Mouse (Mus musculus): ENCODE measurements around the gene 1700001P01Rik.
"Not testable (repeated sequence)": the region's sequence is repeated elsewhere in the genome, so short reads cannot be mapped to it uniquely, and the experiment has no call there.

The 1700001P01Rik gene

DNA sequence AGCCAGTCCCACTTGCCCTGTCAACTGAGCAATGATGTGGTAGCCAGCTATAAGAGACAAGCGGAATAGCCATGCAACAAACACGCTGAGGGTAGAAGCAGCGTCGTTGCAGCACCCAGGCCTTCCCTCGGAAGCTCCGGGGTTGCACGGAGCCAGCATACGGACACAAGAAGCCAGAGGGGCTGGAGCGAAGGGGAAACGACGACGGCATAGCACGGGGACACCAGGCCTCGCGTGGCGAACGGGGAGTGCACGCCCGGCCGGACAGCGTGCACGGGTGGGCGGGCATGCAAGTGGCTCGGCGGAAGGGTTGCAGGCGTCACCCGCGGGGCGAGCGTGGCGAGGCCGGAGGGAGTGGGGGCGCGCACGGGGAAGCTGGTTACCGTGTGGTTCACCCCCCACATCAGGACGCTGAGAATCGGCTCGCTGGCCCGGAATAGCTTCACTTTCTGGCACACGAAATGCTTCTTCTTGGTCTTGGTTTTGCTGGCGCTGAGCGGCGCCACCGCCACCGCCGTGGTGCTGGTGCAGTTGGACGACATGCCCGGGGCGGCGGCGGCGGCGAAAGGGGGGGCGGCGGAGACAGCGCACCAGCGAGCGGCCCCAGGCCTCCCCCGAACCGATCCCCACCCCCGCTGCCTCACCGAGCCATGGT lies 31.5 kb downstream of the 1700001P01Rik start, which contains the start of gene Pip4k2b:
Pip4k2b (minus strand) TSS at position 642 of the 655 bp plus-strand sequence.
- DNase-seq = peak; percentile 54

DNA sequence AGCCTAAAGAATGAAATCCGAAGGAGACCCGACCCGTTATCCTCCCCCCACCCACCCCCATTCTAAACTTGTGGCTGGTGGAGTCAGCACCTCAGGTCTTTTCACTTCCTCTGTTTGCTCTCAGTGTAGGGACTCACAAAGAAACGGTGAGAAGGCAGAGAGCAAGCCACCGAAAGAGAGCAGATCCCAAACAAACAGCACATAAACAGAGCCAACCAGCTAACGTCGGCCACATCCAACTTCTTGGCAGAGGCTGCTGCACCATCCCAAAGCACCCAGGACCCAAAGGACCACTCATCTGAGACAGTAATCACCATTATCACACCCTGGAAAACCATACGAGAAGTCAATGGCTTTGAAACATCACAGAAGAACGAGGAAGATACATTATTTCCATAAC lies 32.3 kb downstream of the 1700001P01Rik start:
- no peak for DNase-seq

- no peak for DNase-seq
Measured at GRCm38 (mm10) chr11:97742591-97742990, 33.1 kb downstream of the 1700001P01Rik start.

- no peak for DNase-seq
Measured at GRCm38 (mm10) chr11:97742157-97742556, 33.6 kb downstream of the 1700001P01Rik start.

- no peak for DNase-seq
Measured at GRCm38 (mm10) chr11:97740190-97740589, 35.5 kb downstream of the 1700001P01Rik start.

DNA sequence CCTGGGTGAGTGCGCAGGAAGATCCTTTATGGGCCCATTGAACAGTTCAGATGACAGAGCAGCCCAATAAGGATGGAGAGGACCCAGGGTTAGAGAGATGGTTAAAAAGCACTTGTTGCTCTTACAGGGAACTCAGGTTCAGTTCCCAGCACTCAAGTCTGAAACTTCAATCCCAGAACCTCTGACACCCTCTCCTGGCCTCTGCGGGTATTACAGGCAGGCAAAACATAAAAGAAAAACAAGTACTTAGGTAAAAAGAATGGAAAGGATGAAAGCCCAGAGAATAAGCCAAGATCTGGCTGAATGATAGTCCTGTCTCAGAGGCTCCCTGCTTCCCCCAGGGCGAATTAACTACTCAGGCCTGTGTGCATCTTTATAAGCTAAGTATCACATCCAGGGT lies 36.6 kb downstream of the 1700001P01Rik start:
- no peak for DNase-seq

GRCm38 (mm10) chr11:97738703-97739102 lies 37.0 kb downstream of the 1700001P01Rik start:
- no peak for DNase-seq

DNA sequence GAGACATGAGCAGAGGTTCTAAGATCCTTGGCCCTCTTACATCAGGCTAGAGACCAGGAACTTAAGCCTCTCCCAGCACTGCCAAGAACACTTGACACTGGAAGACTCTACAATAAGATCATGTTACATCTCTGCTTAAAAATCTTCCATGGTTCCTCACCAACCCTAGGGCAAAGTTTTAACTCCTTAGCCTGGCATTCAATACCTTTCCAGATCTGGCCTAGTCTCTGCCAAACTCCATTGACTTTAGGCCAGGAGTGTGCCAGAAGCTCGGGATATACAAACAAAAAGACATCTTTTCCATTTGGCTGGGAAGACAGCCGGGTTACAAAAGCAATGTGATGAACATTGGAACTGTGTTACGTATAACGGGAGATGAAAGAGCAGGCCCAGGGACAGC lies 38.1 kb downstream of the 1700001P01Rik start:
- DNase-seq = no peak

GRCm38 (mm10) chr11:97736645-97737044 lies 39.1 kb downstream of the 1700001P01Rik start:
- DNase-seq = no peak

- not testable (repeated sequence) for DNase-seq
Measured at GRCm38 (mm10) chr11:97734810-97735209, 40.9 kb downstream of the 1700001P01Rik start.

DNA sequence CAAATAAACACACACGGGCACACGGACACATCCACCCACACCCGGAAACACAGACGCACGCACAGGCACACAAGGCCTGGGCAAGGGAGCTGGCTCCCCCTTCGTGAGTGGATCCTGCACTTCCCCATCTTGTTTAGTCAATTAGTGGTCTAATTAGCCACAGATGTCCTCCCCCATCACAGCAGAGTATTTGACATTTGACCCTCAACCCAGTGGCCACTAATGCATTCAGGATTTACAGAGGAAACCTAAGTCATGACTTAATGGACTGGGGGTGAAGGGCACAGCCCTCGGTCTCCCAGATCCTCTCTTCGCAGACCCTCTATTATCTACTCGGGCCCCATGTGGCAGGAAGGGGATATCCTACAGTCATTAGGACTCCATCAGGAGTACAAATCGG lies 42.0 kb downstream of the 1700001P01Rik start:
- no peak for DNase-seq

- DNase-seq = no peak
Measured at GRCm38 (mm10) chr11:97728730-97729129, 47.0 kb downstream of the 1700001P01Rik start.

GRCm38 (mm10) chr11:97728311-97728710 lies 47.4 kb downstream of the 1700001P01Rik start:
- DNase-seq = no peak

GRCm38 (mm10) chr11:97723709-97724108 lies 52.0 kb downstream of the 1700001P01Rik start:
- DNase-seq = no peak

Measured in cerebellum, adult 9-10 months (tissue).